Mouse (Mus musculus) midbrain, embryonic 13.5 days (tissue): ENCODE results near the gene Aldh3b2. TPM values are rescaled to one million over a fixed set of nuclear protein-coding genes. Genes with fewer than 3 reads are reported as not detected.

ENCODE experiments used
- ATAC-seq: fragments of 200-750 bp; cut with Nextera tagmentation; 2 replicates; pipeline ENCODE4 v1.8.0; 2017; ENCODE audit warnings: mild to moderate bottlenecking, moderate TSS enrichment, moderate library complexity
- H3K27ac ChIP-seq: fragments of 300-500 bp; sonication (generic); 2 replicates; pipeline ENCODE4 v1.5.1; 2015; ENCODE audit warnings: inconsistent platforms, mild to moderate bottlenecking, moderate library complexity
- H3K27me3 ChIP-seq: fragments of 300-500 bp; sonication (generic); 2 replicates; pipeline ENCODE4 v1.6.1; 2015; ENCODE audit warnings: mild to moderate bottlenecking, inconsistent platforms
- H3K36me3 ChIP-seq: fragments of 300-500 bp; sonication (generic); 2 replicates; pipeline ENCODE4 v1.6.1; 2015; ENCODE audit warnings: mild to moderate bottlenecking, inconsistent platforms
- H3K4me1 ChIP-seq: fragments of 300-500 bp; sonication (generic); replicated peaks from 2 replicates; pipeline ENCODE4 v1.6.1; 2015; ENCODE audit warnings: inconsistent platforms
- H3K4me2 ChIP-seq: fragments of 300-500 bp; sonication (generic); replicated peaks from 2 replicates; pipeline ENCODE4 v1.6.1; 2015; ENCODE audit warnings: moderate library complexity, mild to moderate bottlenecking, inconsistent platforms
- H3K4me3 ChIP-seq: fragments of 300-500 bp; sonication (generic); replicated peaks from 2 replicates; pipeline ENCODE4 v1.5.1; 2015; ENCODE audit warnings: mild to moderate bottlenecking, inconsistent platforms
- H3K9ac ChIP-seq: fragments of 300-500 bp; sonication (generic); replicated peaks from 2 replicates; pipeline ENCODE4 v1.6.1; 2015; ENCODE audit warnings: mild to moderate bottlenecking, inconsistent platforms
- H3K9me3 ChIP-seq: fragments of 300-500 bp; sonication (generic); 2 replicates; pipeline ENCODE4 v1.6.1; 2016; ENCODE audit warnings: mild to moderate bottlenecking, inconsistent platforms
- WGBS: fragments of 180-500 bp; shearing (Covaris S2); methylation state at CpG from one replicate; pipeline ENCODE4 v1.1.7; 2015; 5-methylcytosine and 5-hydroxymethylcytosine counted together
- polyA plus RNA-seq: library from polyadenylated mRNA; unstranded; fragments of >200 nt; fragmentation: Nextera tagmentation; extraction: Ambion mirVana; gene quantifications from 2 replicates; pipeline ENCODE4 v1.2.1, GENCODE M21; 2015

The Aldh3b2 gene
- polyA plus RNA-seq, result 0.09 and 0.18 TPM in 2 replicates

GRCm38 (mm10) chr19:3972229-3972628 is at the start of gene Aldh3b2:
Aldh3b2 (plus strand) TSS chr19:3972328.
- Histone ChIP-seq H3K9ac (no peak within 1 kb of the TSS), H3K4me1 (no peaks in the 10 kb centered on the region), H3K27ac (no peak within 1 kb of the TSS), H3K36me3 (no peaks in the 10 kb centered on the region), H3K27me3 (no peaks in the 10 kb centered on the region), H3K4me2 (no peak within 1 kb of the TSS), H3K4me3 (no peak within 1 kb of the TSS), H3K9me3 (no peaks in the 10 kb centered on the region)
- ATAC-seq, result no peak
- WGBS, result 57% methylated on average over 9 of the region's 9 CpGs

- 56% methylated on average over 10 of the region's 10 CpGs for WGBS
- Histone ChIP-seq H3K36me3 (no peaks in the 10 kb centered on the region), H3K4me2 (no peak overlapping the region), H3K27me3 (no peaks in the 10 kb centered on the region), H3K4me1 (no peaks in the 10 kb centered on the region), H3K9ac (no peak overlapping the region), H3K4me3 (no peak overlapping the region), H3K9me3 (no peaks in the 10 kb centered on the region), H3K27ac (no peak overlapping the region)
- ATAC-seq, result no peak
These were observed 49.3 kb upstream of the Aldh3b2 start for GRCm38 (mm10) chr19:3922661-3923371.

DNA sequence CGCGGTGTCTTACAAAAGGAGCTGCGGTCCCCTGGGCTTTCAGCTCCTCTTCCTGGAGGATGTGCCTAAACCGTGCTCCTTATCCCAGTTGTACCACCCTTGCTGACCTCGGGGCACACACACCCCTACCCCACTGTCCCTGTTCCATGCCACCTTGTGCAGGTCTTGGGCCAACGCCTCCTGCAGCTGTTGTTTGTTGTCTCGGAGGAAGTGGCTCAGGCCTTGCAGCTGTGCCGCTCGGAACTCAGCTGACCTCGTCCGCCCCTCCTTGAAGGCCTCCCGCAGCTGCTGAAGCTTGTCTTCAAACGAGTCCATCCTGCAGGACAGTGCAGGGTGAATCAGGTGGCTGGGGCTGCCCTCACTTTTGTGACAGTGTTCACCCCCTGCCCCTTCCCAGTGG is 48.5 kb upstream of the Aldh3b2 start:
- Histone ChIP-seq H3K27ac (no peak overlapping the region), H3K36me3 (no peaks in the 10 kb centered on the region), H3K4me1 (no peaks in the 10 kb centered on the region), H3K27me3 (no peaks in the 10 kb centered on the region), H3K4me3 (no peak overlapping the region), H3K4me2 (no peak overlapping the region), H3K9ac (no peak overlapping the region), H3K9me3 (no peaks in the 10 kb centered on the region)
- 50% methylated on average over 13 of the region's 13 CpGs for WGBS
- no peak for ATAC-seq

GRCm38 (mm10) chr19:3924190-3924589 is 47.9 kb upstream of the Aldh3b2 start:
- no peak overlapping the region for H3K9ac ChIP-seq
- ATAC-seq, result no peak
- no peak overlapping the region for H3K4me3 ChIP-seq
- H3K27ac ChIP-seq, result no peak overlapping the region
- WGBS, result 86% methylated on average over 8 of the region's 8 CpGs
- no peaks in the 10 kb centered on the region for H3K36me3 ChIP-seq
- H3K27me3 ChIP-seq, result no peaks in the 10 kb centered on the region
- no peak overlapping the region for H3K4me2 ChIP-seq
- H3K9me3 ChIP-seq, result no peaks in the 10 kb centered on the region
- H3K4me1 ChIP-seq, result 0 out of 2 replicates have a peak, but pooled peaks cover under 1% of the 10 kb centered on the region

GRCm38 (mm10) chr19:3924868-3925267 is 47.3 kb upstream of the Aldh3b2 start:
- Histone ChIP-seq H3K27ac (no peak overlapping the region), H3K27me3 (no peaks in the 10 kb centered on the region), H3K4me2 (no peak overlapping the region), H3K4me1 (peaks cover 7% of the 10 kb centered on the region), H3K9ac (no peak overlapping the region), H3K4me3 (no peak overlapping the region), H3K9me3 (no peaks in the 10 kb centered on the region), H3K36me3 (no peaks in the 10 kb centered on the region)
- ATAC-seq, result no peak
- WGBS, result 92% methylated on average over 7 of the region's 7 CpGs

DNA sequence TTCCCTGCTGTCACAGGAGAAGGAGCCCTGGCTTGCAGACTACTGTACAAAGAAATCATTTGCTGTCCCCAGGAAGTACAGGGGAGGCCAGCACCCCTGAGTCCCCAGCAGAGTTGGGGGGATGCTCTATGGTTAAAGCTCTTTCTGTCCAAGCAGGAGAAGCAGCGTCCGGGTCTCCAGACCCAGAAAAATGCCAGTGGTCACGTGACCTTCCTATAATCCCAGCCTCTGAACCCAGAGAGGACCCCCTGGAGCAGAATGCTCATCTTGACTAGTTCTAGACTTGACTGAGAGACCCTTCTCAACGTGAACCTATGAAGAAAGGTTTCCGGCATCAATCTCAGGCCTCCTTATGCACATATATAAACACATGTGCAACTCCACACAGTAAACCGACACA is 46.3 kb upstream of the Aldh3b2 start:
- Histone ChIP-seq H3K4me3 (no peak overlapping the region), H3K27me3 (no peaks in the 10 kb centered on the region), H3K9me3 (no peaks in the 10 kb centered on the region), H3K4me1 (peaks cover 15% of the 10 kb centered on the region), H3K36me3 (no peaks in the 10 kb centered on the region), H3K4me2 (no peak overlapping the region), H3K27ac (no peak overlapping the region), H3K9ac (no peak overlapping the region)
- WGBS, result 81% methylated on average over 6 of the region's 6 CpGs
- no peak for ATAC-seq

GRCm38 (mm10) chr19:3926279-3926678 is 45.8 kb upstream of the Aldh3b2 start:
- Histone ChIP-seq H3K4me2 (no peak overlapping the region), H3K27me3 (no peaks in the 10 kb centered on the region), H3K9ac (no peak overlapping the region), H3K27ac (no peak overlapping the region), H3K4me1 (peaks cover 15% of the 10 kb centered on the region), H3K4me3 (no peak overlapping the region), H3K36me3 (no peaks in the 10 kb centered on the region), H3K9me3 (no peaks in the 10 kb centered on the region)
- ATAC-seq, result no peak
- 73% methylated on average over 3 of the region's 3 CpGs for WGBS

DNA sequence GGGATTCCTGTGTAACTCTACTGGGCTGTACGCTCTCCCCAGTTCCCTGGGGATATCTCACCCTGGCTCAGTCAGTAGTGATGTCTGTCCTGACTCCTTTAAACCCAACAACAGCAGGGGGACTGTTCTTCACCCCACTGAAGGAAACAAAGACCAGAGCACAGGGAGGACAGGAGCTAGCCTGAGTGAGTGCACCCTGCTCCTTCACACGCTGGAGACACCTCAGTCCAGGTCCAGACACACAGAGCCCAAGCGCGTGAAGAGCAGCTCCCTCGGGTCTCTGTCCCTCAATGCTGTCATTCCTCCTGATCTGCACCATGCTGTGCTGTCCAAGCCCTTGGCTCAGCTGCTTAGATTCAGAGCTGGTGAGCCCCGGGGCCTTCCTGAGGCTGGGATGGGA is 45.4 kb upstream of the Aldh3b2 start:
- ATAC-seq, result no peak
- Histone ChIP-seq H3K4me1 (peaks cover 15% of the 10 kb centered on the region), H3K36me3 (no peaks in the 10 kb centered on the region), H3K4me2 (no peak overlapping the region), H3K9ac (no peak overlapping the region), H3K9me3 (no peaks in the 10 kb centered on the region), H3K4me3 (no peak overlapping the region), H3K27me3 (no peaks in the 10 kb centered on the region), H3K27ac (no peak overlapping the region)
- 63% methylated on average over 6 of the region's 6 CpGs for WGBS

DNA sequence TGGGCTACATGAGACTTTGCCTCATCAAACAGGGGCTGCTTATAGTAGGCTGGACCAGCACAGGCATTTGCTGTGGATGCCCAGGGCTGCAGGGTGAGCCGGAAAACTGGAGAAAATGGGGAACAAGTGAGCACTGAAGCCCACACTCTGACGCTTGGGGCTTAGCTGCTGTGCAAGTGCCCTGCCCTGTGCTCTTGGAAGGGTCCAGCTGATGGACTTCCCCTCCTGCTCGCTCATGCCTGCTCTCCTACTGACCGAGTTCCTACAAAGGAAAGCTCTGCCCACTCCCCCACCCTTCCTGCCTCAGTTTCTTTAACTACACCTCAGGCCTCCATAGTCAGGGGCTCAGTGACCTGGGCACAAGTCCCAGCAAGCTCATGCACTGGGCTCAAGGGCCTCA is 44.1 kb upstream of the Aldh3b2 start:
- Histone ChIP-seq H3K36me3 (no peaks in the 10 kb centered on the region), H3K4me2 (no peak overlapping the region)
- WGBS, result 87% methylated on average over 4 of the region's 4 CpGs

DNA sequence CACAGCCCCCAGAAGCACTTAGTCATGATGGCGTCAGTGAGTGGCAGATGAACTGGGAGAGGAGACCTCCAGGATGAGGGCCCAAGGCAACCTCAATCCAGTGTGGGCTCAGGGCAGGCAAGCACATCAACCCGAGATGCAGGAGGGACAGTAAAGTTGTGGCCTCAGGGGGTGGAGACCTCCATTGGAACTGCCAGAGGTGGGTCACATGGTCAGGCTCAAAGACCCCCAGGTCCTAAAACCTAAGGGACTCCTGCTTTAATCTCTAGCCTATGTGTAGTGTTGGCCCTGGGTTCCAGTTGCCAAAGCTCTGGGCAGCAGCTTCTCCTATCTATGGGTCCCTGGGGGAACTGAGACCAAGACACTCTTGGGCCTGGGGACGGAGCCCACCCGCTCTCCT is 43.3 kb upstream of the Aldh3b2 start:
- Histone ChIP-seq H3K4me1 (peaks cover 15% of the 10 kb centered on the region), H3K27me3 (no peaks in the 10 kb centered on the region), H3K36me3 (no peaks in the 10 kb centered on the region), H3K4me2 (no peak overlapping the region), H3K9me3 (no peaks in the 10 kb centered on the region), H3K4me3 (no peak overlapping the region), H3K27ac (no peak overlapping the region), H3K9ac (no peak overlapping the region)
- 83% methylated on average over 4 of the region's 4 CpGs for WGBS
- ATAC-seq, result no peak

More for the DNA sequence above, 44.1 kb upstream of the Aldh3b2 start:
- Histone ChIP-seq H3K27ac (no peak overlapping the region), H3K9me3 (no peaks in the 10 kb centered on the region), H3K27me3 (no peaks in the 10 kb centered on the region), H3K4me1 (peaks cover 15% of the 10 kb centered on the region), H3K9ac (no peak overlapping the region), H3K4me3 (no peak overlapping the region)
- ATAC-seq, result no peak

DNA sequence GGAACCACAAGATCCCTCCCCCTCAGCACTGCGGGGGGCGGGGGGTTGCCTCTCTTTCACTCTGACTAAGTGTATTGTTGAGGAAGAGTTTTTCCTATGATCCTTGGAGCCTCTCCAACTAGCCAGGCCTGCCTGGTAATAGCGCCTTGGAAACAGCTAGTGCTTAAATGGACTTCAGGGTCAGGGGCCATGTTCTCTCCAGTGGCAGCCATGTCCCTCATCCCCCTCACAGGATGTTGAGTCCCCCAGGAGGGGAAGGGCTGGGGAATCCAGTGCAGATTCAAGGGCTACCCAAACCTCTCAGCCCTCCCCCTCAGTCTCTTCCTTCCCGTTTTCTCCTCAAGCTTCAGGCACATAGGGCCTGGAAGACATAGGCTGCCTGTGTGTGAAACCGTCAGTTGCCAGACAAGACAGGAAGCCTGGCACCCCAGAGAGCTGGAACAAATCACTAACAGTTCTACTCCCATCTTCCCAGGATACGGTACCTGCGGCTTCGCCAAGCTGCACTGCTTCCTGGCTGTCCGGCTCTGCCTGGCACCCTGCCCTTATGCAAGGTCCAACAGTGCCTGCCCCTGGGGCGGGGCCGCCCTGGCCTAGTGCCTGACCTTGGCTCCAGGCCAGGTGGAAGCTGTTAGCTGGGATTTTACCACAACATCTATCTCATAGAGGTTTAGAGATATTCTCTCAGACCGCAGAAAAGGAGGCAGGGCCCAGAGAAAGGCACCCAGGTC is 42.8 kb upstream of the Aldh3b2 start, which contains the start of gene Aldh3b1:
Gene Aldh3b1, minus strand, starts transcription at position 598 of the 731 bp plus-strand sequence.
- ATAC-seq, result peak; percentile 56; the same call in 1 of the 2 replicates
- no peak within 1 kb of the TSS for H3K4me3 ChIP-seq
- no peaks in the 10 kb centered on the region for H3K36me3 ChIP-seq
- H3K4me2 ChIP-seq, result no peak within 1 kb of the TSS
- H3K27ac ChIP-seq, result peak within 1 kb of the TSS; percentile 32; the same call in 1 of the 2 replicates
- peak within 1 kb of the TSS; percentile 33; the same call in 1 of the 2 replicates for H3K9ac ChIP-seq
- H3K4me1 ChIP-seq, result peaks cover 15% of the 10 kb centered on the region
- WGBS, result 62% methylated on average over 12 of the region's 12 CpGs
- no peaks in the 10 kb centered on the region for H3K27me3 ChIP-seq
- H3K9me3 ChIP-seq, result no peaks in the 10 kb centered on the region

DNA sequence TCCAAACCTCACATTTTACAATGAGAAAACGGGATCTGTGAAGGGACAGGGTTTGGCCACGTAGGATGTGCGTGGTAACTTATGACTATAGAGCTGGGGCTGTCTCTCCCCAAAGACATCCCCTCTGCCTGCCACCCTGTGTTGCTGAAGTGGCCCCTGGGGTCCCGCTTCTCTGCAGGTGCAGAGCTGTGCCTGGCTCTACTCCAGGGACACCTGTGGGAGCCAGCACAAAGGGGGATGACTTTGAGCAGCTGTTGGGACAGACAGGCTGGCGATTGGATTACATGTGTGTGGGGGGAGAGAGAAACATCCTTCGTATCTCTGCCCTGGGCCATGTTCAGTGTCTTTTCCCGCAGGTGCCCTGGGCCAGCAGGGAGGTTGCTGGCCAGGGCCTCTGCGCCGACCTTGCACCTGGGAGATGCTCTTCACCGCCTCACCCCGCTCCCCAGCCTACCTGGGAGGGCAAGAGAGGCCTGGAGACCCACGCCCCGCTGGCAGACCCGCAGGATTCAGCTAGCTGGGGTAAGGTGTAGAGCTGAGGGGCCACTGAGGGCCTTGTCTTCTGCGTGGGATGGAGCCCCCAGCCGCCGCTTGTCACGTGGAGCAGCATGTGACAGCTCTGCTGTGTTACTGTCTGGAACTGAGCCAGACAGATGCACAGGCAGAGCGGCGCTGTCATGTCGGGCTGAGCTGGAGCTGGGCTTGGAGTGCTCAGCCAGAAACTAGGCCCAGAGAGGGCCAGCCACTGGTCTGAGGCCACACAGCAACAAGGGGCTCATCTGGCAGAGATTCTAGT is 41.7 kb upstream of the Aldh3b2 start:
- WGBS, result 77% methylated on average over 21 of the region's 21 CpGs
- H3K4me3 ChIP-seq, result no peak overlapping the region
- peaks cover 21% of the 10 kb centered on the region for H3K4me1 ChIP-seq
- H3K36me3 ChIP-seq, result no peaks in the 10 kb centered on the region
- H3K9me3 ChIP-seq, result no peaks in the 10 kb centered on the region
- no peak for ATAC-seq
- no peak overlapping the region for H3K9ac ChIP-seq
- H3K4me2 ChIP-seq, result no peak overlapping the region
- peaks cover 6% of the 10 kb centered on the region; the same call in 1 of the 2 replicates for H3K27me3 ChIP-seq
- H3K27ac ChIP-seq, result no peak overlapping the region
